Mouse (Mus musculus): ENCODE measurements around the gene Slc4a4.

The Slc4a4 gene

DNA sequence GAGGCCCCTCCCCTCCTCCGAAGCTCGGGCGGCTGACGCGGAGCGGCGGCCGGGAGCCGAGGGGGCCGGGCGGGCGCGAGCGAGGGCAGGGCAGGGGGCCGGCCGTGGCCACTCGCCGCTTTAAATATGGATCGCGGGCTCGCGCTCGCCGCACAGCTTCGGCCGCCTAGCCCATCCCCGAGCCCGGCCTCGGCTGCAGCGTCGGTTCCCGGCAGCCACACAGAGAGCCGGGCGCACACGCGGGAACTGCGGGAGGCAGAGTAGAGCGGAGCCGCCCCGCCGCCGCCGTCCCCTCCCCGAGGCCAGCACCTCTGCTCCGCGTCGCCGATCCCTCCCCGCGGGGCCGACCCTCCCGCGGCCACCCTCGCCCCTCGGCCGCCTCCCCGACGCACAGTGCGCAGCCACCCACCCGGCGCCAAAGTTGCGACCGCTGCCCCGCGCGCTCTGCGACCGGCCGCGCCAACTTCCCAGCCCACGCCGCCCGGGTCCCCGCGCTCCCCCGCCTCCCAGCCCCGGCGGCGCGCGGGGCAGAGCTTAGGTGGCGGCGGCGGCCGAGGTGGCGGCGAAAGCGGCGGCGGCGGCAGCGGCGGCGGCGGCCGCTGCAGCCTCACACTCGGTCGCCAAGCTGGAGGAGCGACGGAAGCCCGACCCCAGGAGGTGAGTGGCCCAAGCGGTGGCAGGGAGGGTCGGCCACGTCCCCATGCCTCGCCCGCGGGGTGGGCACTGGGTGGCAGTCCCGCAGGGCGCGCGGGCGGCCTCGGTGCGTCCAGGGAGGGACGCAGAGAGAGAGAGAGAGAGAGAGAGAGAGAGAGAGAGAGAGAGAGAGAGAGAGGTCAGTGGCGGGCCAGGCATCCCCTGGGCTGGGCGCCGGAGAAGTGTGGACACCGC, at the start of gene Slc4a4:
Gene Slc4a4, plus strand, starts transcription at position 151 of the 888 bp plus-strand sequence.
- CTCF ChIA-PET = no interaction called here

DNA sequence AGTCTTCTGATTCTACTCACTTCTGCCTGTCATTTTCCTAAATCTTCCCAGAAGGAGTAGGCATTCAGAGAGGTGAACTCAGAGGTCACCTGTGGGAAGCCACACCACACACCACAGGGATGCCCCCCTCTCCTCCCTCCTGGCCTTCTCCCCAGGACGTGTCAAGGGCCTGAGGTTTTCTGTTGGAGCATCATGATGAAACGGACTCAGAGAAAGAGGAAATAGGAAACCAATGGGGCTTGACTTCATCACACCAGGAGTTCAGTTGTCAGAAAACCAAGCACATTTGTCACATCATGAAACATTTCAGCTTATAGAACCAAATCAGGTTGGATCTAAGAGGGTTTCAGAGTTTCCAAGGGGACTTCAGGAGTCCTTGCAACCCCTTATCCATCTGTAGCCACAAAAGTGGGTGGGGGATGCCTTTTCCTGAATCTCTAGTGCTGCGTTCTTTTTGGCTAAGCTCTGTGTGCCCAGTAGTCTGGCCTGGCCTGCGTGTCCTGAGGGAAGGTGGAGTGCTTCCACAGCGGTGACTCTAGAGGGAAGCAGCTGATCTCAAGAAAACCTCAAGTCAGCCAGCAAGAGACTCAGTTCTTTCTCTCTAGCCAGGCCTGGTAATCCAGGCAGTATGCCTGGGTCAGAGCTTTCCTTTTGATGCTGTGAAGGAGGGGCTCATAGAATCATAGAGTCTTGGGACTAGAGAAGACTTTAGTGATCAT, 46.4 kb upstream of the Slc4a4 start:
- CTCF ChIA-PET = interaction anchor here (0.6 kb wide), 1 partner anchor 68 kb away, joined by 10 read pairs; no protein-coding TSS in a partner anchor

DNA sequence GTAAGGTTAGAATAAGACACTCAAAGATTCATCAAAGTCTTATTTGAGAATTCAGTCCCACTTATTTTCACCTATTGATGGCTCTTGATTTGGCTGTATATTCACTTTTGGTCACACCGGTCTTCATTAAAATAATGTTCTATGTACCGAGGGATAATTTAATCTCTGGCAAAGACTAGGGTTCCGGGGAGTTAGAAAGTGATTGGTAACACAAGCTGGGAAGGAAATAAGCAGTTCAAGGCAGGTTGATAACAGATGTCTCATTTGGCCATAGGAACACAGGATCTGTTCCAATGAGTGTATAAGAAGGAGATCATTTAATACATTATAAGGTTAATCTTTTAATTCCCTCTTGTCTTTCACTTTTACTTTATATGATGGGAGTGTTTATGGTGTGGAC, 29.3 kb upstream of the Slc4a4 start:
- CTCF ChIA-PET = no interaction called here

DNA sequence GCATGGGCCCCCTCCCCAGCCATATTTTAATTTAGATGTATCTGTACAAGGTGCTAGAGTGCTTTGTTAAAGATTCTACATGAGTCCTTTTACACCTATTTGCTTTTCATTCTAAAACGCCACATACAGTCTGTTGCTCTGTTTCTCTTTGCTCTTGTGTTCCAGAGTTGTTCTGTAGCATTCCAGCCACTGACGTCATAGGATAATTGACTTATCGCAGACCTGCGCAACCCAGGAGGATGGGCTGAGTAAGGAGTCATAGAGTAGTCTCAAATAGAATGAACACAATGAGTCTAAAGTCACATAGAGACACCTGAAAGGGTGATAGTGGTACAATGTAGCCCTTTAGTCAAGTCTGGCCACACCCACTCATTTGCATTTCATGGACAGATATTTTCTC, 28.8 kb upstream of the Slc4a4 start:
- CTCF ChIA-PET = no interaction called here

DNA sequence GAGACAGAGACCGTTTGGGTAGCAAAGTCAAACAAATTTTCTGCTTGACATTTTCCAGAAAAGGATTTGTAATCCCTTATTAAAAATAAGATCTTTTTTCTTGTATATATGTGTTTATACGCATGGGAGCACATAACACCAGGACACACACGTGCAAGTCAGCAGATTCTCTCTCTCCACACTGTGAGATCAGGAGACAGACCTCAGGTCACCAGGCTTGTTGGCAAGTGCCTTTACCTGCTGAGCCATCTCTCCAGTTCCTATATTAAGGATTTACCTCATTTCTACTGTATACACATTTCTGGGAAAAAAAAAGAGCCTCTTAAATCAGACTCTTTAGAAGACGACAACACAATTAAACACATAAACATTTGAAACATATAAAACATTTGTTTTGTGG, 28.4 kb upstream of the Slc4a4 start:
- CTCF ChIA-PET = no interaction called here

DNA sequence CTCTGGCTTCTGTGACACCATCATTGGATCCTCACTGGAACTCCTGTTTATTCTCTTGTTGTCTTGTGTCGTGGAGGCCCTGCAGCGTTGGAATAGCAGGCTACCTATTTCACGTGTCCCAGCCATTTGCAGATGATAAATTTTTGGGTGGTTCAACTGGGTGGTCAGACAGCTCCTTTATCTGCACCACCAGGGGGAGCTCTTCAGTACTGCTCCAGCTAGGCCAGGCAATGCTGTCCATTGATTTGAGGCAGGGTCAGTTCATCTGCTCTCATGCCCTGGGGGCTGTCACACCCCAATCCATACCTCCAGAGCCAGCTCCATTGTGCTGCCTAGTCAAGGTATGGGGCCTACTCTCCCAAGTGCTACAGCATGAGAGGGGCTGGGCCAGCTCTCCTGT, 24.5 kb upstream of the Slc4a4 start:
- CTCF ChIA-PET = no interaction called here

DNA sequence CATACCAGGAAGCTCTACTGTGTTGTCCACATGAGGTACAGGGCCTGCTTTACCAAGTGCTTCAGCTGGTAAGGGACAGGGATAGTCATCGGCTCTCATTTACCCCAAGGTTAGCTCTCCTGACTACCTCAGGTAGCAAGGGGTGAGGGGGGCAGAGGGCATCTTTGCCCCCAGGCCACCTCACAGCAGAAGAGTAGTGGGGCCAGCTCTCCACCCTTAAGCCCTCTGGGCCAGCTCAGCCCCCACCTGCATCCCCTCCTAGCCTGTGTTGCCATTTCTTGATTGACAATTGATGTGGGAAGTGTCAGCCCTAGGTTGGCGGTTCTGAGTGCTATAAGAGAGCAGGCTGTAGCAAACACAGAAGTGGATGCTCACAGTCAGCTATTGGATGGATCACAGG, 23.8 kb upstream of the Slc4a4 start:
- CTCF ChIA-PET = no interaction called here

DNA sequence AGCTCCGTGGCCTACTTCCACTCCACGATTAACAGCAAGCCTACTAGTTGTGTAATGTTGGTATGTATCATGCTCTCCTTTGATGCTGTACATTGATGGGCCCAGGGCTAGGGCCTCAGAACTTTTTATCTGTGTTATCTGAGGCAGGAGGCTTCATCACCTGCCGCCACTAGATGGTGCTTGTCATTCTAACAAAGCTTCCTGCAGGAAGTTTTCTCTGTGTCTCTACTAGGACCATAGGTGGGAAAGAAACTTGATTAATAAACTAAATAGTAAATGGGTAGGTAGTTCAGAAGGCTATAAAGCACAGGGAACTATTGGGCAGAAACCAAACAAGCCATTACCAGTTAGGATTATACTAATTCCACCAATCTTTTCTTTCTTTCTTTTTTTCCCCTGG, 2.5 kb upstream of the Slc4a4 start:
- CTCF ChIA-PET = interaction anchor here (0.5 kb wide), 1 partner anchor 134 kb away, joined by 3 read pairs; no protein-coding TSS in a partner anchor

DNA sequence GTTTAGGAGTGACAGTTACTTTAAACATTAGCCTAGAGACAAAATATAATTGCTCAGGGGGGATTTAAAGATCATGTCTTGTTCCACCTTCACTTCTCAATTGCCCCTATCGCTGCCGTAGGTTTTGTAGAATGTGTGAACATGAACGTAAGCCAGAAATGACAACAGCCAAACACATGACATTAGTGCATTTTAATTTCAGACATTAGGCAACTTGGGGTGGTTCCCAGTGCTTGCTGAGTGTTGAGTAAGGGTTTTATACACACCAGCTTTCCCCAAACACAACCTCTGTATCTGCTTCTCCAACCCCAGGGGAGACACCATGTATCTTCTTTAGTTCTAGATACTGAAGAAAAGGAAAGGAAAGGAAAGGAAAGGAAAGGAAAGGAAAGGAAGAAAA, 1.1 kb upstream of the Slc4a4 start:
- CTCF ChIA-PET = no interaction called here

DNA sequence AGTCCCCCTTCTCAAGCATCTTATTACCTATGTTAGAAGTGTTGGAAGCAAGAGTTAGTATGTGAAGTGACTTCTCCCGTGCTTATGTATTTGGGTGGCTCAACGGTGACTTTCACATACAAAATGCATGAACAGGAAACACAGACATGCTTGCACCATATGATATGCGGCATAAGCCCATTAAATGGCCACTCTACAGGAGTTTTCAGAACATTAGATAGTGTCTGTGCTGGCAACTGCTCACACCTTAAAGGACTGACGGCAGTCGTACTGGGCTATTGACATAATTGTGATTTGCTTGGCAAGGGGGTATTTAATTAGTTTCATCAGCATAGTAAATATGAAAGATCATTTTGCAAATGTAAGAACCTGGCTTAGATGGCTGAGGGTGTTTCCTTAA, 674 bp upstream of the Slc4a4 start:
- CTCF ChIA-PET = no interaction called here

DNA sequence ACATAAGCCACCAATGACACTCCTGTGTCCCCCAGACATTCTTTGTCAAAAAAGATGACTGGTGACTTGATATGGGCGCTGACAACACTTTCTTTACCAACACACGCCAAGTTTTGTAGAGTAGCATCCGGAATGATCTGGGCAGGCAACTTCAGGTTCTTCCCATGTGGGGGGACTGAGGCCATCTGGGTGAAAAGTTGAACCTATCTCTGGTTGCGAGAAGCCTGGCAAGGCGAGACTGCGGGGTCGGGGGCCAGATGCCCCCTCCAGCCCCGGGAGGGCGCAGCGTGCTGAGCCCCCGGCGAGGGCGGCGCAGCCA, 310 bp upstream of the Slc4a4 start:
- CTCF ChIA-PET = no interaction called here

DNA sequence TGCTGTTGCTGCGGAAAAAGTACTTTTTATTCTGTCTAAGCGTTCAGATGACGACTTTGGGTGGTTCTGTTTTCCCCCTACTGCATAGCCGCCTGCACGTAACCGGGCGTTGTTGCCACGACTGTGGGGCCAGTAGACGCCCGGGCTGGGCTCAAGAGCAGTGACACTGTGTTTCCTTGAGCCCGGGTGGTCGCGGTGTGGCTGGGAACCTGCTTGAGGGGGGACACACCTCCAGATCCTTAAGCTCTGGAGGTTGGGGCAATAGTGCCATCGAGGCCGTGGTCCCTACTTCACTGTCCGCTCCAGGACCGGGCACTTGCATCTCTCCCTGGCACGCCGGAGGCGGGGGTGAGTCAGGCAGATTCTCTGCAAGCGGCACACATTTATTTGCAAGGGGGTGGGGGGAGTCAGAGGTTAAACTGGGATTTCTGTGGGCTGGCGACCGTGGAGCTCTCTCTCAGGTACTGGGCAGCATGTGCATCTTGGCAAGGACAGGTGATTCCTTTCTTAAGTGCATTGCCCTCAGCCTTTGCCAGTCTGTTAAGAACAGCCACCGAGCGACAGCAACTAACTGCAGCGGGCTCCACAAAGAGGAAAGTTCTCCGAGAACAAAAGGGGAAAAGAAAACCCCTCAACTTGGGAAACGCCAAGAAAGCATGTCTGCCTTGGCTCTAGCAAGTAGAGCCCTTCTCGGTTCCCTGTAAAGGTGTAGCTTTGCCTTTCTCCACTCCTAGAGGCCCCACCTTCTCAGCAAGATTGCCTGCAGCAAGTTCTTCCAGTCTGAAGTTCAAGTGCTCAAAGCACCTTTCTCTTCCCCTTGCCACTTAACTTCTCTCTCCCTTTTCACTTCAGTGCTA, 1.2 kb downstream of the Slc4a4 start:
- CTCF ChIA-PET = no interaction called here

DNA sequence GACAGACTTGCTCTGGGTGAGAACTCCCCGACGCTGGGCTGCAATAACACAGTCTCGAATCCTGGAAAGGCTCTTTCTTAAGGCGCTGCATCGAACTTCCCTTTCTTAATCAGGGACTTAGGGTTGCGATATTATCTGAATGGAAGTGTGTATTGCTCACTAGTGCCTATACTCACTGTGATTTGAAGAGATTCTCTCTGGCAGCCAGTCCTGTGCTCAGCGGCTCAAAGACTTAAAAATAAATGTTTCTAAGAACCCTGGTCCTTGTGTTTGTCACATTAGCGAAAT, 1.7 kb downstream of the Slc4a4 start:
- CTCF ChIA-PET = no interaction called here

DNA sequence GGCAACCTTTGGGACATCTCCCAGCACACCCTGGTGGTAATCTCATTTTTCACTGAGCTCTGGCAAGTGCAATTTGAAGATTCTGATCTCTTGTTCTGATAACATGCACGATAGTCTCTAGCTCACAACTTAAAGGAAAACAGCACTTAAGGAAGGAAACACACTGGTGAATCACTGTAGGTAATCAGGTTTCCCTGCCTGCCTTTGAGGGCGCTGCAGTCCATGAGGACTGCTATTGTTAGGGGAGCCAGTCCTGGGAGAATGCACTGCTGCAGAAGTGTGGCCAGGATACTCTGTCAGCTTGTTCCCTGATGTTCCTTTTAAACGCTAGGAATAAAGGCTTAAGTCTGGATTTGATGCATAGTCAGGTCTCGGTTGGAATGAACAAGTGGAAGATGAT, 2.7 kb downstream of the Slc4a4 start:
- CTCF ChIA-PET = no interaction called here

DNA sequence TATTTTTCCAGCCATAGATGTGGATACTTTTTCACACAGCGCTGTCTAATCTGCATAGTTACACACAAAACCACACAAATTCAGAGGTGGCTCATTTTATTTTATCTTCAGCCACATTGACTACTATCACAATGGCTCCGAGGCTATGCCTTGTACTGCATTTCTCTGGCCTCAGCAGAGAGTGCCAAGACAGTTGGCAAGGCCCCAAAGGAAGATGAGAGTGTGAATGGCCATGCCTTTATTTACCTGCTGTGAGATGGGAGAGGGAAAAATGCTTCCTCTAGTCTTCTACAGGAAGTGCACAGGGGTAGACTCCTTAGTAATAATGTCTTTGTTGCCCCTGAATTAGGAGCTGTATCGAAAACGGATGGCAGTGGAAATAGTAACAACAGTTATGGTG, 3.5 kb downstream of the Slc4a4 start:
- CTCF ChIA-PET = no interaction called here

DNA sequence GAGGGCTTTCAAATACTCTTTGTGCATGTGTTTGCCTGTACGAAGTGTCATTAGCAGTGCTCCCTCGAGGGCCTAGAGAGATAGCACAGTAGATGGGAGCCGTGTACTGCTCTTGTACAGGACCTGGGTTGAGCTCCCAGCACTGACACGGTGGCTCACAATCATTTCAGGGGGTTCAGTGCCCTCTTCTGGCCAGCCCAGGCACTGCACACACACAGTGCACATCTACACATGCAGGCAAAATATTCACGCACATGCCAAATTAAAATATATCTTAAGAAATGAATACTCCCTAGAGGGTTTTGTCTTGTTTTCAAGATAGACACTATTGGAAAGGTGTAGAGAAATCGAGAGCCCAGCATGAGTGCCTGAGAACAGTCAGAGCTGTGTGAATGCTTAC, 10.0 kb downstream of the Slc4a4 start:
- CTCF ChIA-PET = no interaction called here

DNA sequence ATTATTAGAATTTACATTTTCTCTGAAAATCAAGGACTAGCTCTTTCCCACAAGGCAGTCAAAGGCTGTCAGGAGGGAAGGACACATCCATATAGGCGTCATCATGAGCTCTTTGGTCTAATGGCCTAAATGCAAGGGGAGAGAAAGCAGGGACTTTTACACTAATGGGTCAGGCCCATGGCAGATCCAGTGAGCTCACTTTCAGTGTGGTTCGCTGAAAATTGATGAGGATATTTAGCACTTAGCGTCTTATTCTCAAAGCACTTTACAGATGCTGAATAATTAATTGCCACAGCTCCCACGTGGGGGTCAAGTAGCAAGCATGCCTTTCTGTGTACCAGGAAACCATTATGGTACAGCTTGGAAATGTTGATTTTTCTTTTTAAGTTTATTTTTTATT, 16.5 kb downstream of the Slc4a4 start:
- CTCF ChIA-PET = no interaction called here

DNA sequence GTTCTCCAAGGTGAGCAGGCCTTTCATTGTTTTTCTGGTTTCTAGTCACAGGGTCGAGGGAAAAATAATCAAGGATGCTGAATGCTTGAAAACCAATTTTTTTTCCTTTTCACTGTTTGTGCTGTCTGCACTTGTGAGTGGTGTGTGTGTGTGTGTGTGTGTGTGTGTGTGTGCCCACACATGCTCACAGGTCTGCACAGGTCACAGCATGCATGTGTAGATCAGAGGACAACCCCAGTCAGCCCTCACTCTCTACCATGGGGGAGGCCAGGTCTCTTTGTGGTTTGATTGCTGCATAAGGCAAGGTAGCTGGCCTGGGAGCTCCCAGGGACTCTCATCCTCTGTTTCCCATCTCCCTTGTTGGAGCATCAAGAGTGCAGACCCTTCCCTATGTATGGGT, 16.9 kb downstream of the Slc4a4 start:
- CTCF ChIA-PET = no interaction called here

DNA sequence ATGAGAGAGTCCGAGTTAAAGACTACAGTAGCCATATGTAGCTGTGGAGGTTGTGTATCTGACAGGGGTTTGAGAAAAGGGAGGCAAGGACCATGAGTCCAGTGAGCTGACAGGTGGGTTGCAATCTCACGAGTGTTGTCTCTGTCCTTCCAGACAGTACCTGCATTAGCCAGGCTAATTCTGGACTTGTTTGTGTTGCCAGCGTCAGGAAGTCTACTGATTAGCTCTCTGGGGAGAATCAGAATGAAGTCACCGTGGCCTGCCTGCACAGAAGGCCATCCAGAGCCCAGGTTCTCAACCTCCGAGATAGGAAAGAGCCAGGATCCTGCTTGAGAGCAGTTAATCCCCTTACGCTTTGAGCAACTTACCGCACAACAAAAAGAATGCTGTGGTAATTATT, 18.2 kb downstream of the Slc4a4 start:
- CTCF ChIA-PET = no interaction called here

DNA sequence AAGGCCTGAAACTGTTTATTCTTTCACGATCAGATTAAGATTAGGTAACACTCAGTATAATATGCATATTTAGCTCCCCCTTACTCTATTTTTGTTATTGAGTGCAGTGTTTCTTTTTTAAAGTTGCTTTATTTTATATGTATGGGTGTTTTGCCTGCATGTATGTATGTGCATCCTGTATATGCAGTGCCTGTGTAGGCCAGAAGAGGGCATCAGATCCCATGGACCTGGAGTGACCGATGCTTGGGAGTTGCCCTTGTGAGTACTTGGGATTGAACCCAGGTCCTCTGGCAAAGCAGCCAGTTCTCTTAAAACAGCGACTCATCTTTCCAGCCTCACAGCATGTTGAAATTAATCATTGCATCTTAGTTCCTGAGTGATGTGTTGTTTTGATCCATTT, 21.0 kb downstream of the Slc4a4 start:
- CTCF ChIA-PET = no interaction called here

DNA sequence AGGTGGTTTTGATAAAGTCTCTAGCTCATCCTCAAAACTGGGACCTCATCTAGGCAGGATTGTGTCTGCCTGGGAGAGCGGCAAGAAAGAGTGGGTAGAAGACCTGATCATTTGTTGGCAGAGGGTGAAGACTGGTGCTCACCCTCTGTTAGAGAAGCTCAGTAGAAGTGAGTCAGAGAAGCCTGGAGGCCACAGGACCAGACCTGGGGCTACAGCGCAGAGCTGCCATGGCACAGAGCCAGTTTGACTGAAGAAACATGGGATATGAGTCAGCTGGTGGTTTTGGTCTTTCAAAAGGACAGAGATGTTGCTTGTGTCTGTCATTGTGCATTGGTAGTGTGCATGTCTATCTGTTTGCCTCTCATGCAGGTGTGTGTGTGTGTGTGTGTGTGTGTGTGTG, 26.0 kb downstream of the Slc4a4 start:
- CTCF ChIA-PET = no interaction called here

DNA sequence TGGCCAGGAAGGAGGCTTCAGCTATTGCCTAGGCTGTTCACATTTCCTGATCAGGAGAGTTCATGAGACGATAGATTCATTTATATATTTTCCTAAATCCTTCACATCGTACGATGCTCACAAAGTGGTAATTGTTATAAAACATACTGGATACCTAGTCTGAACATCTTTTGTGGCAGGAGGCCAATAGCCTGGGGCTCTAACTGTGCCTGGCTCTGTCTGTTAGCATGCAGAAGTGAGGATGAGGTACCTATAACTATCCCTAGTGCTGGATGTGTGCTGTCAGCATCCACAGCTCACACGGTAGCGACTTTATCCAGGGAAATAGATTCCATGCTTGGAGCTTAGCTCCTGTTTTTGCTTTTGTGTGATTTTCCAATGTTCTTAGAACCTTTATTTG, 28.5 kb downstream of the Slc4a4 start:
- CTCF ChIA-PET = no interaction called here

DNA sequence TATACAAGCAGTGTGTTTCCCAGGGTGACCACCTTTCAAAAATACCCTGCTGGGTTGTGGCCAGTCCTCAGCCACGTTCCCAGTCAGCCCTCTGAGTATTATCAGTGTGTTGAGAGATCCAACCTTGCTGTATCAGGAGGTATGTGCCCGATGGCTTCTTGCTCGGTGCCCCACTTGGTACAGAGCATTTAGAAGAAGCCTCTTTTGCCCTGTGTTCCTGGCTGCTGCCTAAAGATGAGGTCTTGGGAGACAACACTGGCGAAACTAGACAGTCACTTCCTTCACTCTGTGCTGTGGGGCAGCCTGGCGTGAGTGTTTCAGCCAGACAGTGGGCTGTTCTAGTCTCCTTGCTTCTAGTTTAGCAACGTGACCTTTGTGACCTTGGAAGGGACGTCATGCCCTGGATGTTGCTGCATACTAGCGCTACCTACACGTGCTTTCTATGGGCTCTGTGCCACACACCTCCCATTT, 29.9 kb downstream of the Slc4a4 start:
- CTCF ChIA-PET = no interaction called here

All from spleen, embryonic (tissue).